Mouse (Mus musculus): ENCODE measurements around the gene Bglap2. TPM values are rescaled to one million over a fixed set of nuclear protein-coding genes. Genes with fewer than 3 reads are reported as not detected.

Bglap2 gene
- total and polyA plus RNA-seq, 3 experiments, result not detected

- no peaks in the 10 kb centered on the region for H3K79me2 ChIP-seq (replicated peaks; ENCODE audit: control insufficient read depth, extremely low read depth, insufficient read depth, poor library complexity, severe bottlenecking)
- TF ChIP-seq MAZ (IDR thresholded peaks at IDR 0.05; ENCODE audit: low read depth, low read length), result no peak
- TF ChIP-seq RAD21 (IDR thresholded peaks at IDR 0.05; ENCODE audit: low read depth, low read length), result no peak
- TF ChIP-seq MEF2A (IDR thresholded peaks at IDR 0.05; ENCODE audit: borderline replicate concordance, low read depth, low read length), result no peak
- TF ChIP-seq MYC (IDR thresholded peaks at IDR 0.05; ENCODE audit: low read depth, low read length), result no peak
- TF ChIP-seq EP300 (IDR thresholded peaks at IDR 0.05; ENCODE audit: low read length), result no peak
- no peak for TF ChIP-seq BHLHE40 (IDR thresholded peaks at IDR 0.05; ENCODE audit: low read depth, low read length)
- no peak for TF ChIP-seq NRF1 (IDR thresholded peaks at IDR 0.05; ENCODE audit: low read depth, low read length)
- no peak for TF ChIP-seq ETS1 (conservative IDR thresholded peaks at IDR 0.05; ENCODE audit: low read depth, low read length)
- no peak for TF ChIP-seq POLR2A (IDR thresholded peaks at IDR 0.05; ENCODE audit: low read depth, low read length)
- TF ChIP-seq ZKSCAN1 (IDR thresholded peaks at IDR 0.05; ENCODE audit: borderline replicate concordance, low read depth, low read length), result no peak
- TF ChIP-seq CTCF (conservative IDR thresholded peaks at IDR 0.05 in 1 of 2, IDR thresholded peaks at IDR 0.05 in 1 of 2; ENCODE audit: low read depth in 2 of 2, low read length in 2 of 2), result no peak
- H3K4me3 ChIP-seq (replicated peaks in 1 of 3; ENCODE audit: low read depth in 2 of 3, low read length in 2 of 3, poor library complexity in 1 of 3), result no peak overlapping the region
- in situ Hi-C loops (cut with MboI; ENCODE audit: low pct_ligation_motif_present, low pct_unique_long_range_greater_than_20kb, low sequenced_read_pairs), result no loop called here
- H3K27me3 ChIP-seq (replicated peaks), result no peaks in the 10 kb centered on the region
- no peak overlapping the region for H3K9ac ChIP-seq (ENCODE audit: insufficient read depth, low read depth)
- no peak overlapping the region for H3K27ac ChIP-seq (ENCODE audit: insufficient read depth, low read depth)
- H3K36me3 ChIP-seq (replicated peaks in 1 of 2; ENCODE audit: control insufficient read depth in 1 of 2, insufficient read depth in 1 of 2, low read length in 1 of 2), result peaks cover 18 to 49% of the 10 kb centered on the region in 2 experiments
- no peak overlapping the region for H3K4me2 ChIP-seq (ENCODE audit: insufficient read depth, low read depth, poor library complexity, severe bottlenecking)
- H3K4me1 ChIP-seq (ENCODE audit: control insufficient read depth in 1 of 2, insufficient read depth in 2 of 2), result no peaks in the 10 kb centered on the region
- no peak for DNase-seq (ENCODE audit: extremely low read depth)
- dilution Hi-C loops (cut with MboI; ENCODE audit: extremely low pct_ligation_motif_present, extremely low pct_unique_long_range_greater_than_20kb, low sequenced_read_pairs), result no loop called here
- H3K9me3 ChIP-seq (replicated peaks; ENCODE audit: low read length), result peaks cover 7% of the 10 kb centered on the region
Observed at GRCm38 (mm10) chr3:88365705-88366361, 12.7 kb downstream of the Bglap2 start.

GRCm38 (mm10) chr3:88364337-88364736 is 14.2 kb downstream of the Bglap2 start, which contains the start of gene Paqr6:
Paqr6 (plus strand) TSS chr3:88364584.
- Histone ChIP-seq H3K36me3 (replicated peaks in 1 of 2; ENCODE audit: control insufficient read depth in 1 of 2, insufficient read depth in 1 of 2, low read length in 1 of 2) (peaks cover 33 to 64% of the 10 kb centered on the region in 2 experiments), H3K4me2 (ENCODE audit: insufficient read depth, low read depth, poor library complexity, severe bottlenecking) (no peak within 1 kb of the TSS), H3K9me3 (replicated peaks; ENCODE audit: low read length) (no peaks in the 10 kb centered on the region), H3K4me3 (replicated peaks in 1 of 3; ENCODE audit: low read depth in 2 of 3, low read length in 2 of 3, poor library complexity in 1 of 3) (no peak within 1 kb of the TSS), H3K79me2 (replicated peaks; ENCODE audit: control insufficient read depth, extremely low read depth, insufficient read depth, poor library complexity, severe bottlenecking) (no peaks in the 10 kb centered on the region), H3K27ac (ENCODE audit: insufficient read depth, low read depth) (no peak within 1 kb of the TSS), H3K4me1 (ENCODE audit: control insufficient read depth in 1 of 2, insufficient read depth in 2 of 2) (no peaks in the 10 kb centered on the region), H3K9ac (ENCODE audit: insufficient read depth, low read depth) (no peak within 1 kb of the TSS), H3K27me3 (replicated peaks) (no peaks in the 10 kb centered on the region)
- no peak for DNase-seq (ENCODE audit: extremely low read depth)
- in situ Hi-C loops (cut with MboI; ENCODE audit: low pct_ligation_motif_present, low pct_unique_long_range_greater_than_20kb, low sequenced_read_pairs), result no loop called here
- TF ChIP-seq KAT2A (IDR thresholded peaks at IDR 0.05; ENCODE audit: insufficient replicate concordance, low read length) (no peak), HCFC1 (IDR thresholded peaks at IDR 0.05; ENCODE audit: low read depth, low read length) (no peak), IRF4 (IDR thresholded peaks at IDR 0.05; ENCODE audit: low read depth, low read length) (no peak), JUND (conservative IDR thresholded peaks at IDR 0.05; ENCODE audit: low read depth, low read length) (no peak), ZKSCAN1 (IDR thresholded peaks at IDR 0.05; ENCODE audit: borderline replicate concordance, low read depth, low read length) (no peak), USF1 (IDR thresholded peaks at IDR 0.05; ENCODE audit: low read depth, low read length) (no peak), UBTF (IDR thresholded peaks at IDR 0.05; ENCODE audit: low read depth, low read length) (no peak), ELF1 (IDR thresholded peaks at IDR 0.05; ENCODE audit: low read depth, low read length) (no peak), CHD1 (IDR thresholded peaks at IDR 0.05; ENCODE audit: low read depth, low read length) (no peak), MYC (IDR thresholded peaks at IDR 0.05; ENCODE audit: low read depth, low read length) (no peak), MAX (IDR thresholded peaks at IDR 0.05; ENCODE audit: low read length) (no peak), POLR2A (IDR thresholded peaks at IDR 0.05; ENCODE audit: low read depth, low read length) (no peak), BHLHE40 (IDR thresholded peaks at IDR 0.05; ENCODE audit: low read depth, low read length) (no peak), NELFE (IDR thresholded peaks at IDR 0.05; ENCODE audit: low read depth, low read length) (no peak), USF2 (conservative IDR thresholded peaks at IDR 0.05; ENCODE audit: low read depth, low read length) (no peak), MEF2A (IDR thresholded peaks at IDR 0.05; ENCODE audit: borderline replicate concordance, low read depth, low read length) (no peak), SMC3 (IDR thresholded peaks at IDR 0.05; ENCODE audit: low read depth, low read length) (no peak), NRF1 (IDR thresholded peaks at IDR 0.05; ENCODE audit: low read depth, low read length) (no peak), TBP (conservative IDR thresholded peaks at IDR 0.05; ENCODE audit: low read depth, low read length) (no peak), MAZ (IDR thresholded peaks at IDR 0.05; ENCODE audit: low read depth, low read length) (no peak)
- dilution Hi-C loops (cut with MboI; ENCODE audit: extremely low pct_ligation_motif_present, extremely low pct_unique_long_range_greater_than_20kb, low sequenced_read_pairs), result no loop called here
